Mouse (Mus musculus) G1E (cell line): ENCODE measurements around the gene Tmco4. TPM values are rescaled to one million over a fixed set of nuclear protein-coding genes. Genes with fewer than 3 reads are reported as not detected.

Experiments used
- ATAC-seq: 2 replicates; pipeline ENCODE4 v1.8.0; 2016; ENCODE audit warnings: mild to moderate bottlenecking; ENCODE audit not compliant: insufficient number of reproducible peaks, poor library complexity, low FRiP score, severe bottlenecking; ENCODE audit errors: extremely low read depth
- DNase-seq: peaks from one replicate; pipeline ENCODE4 v3.0.0; 2012; ENCODE audit warnings: low spot score
- H3K27me3 ChIP-seq: 2 replicates; pipeline ENCODE4 v1.6.1; 2012; ENCODE audit warnings: mild to moderate bottlenecking, low read length, inconsistent platforms; ENCODE audit not compliant: insufficient read depth
- H3K36me3 ChIP-seq: replicated peaks from 2 replicates; pipeline ENCODE3; 2012; ENCODE audit warnings: mild to moderate bottlenecking, inconsistent platforms
- H3K4me1 ChIP-seq: 2 replicates; pipeline ENCODE4 v1.6.1; 2012; ENCODE audit warnings: low read depth, low read length, inconsistent platforms, mixed read lengths; ENCODE audit not compliant: insufficient read depth
- H3K4me3 ChIP-seq: 2 replicates; pipeline ENCODE4 v1.5.1; 2012; ENCODE audit warnings: low read depth, mild to moderate bottlenecking, inconsistent platforms, low read length, moderate library complexity, mixed read lengths
- H3K9me3 ChIP-seq: replicated peaks from 2 replicates; pipeline ENCODE4 v1.6.1; 2012; ENCODE audit warnings: inconsistent platforms
- CTCF ChIP-seq: IDR thresholded peaks from 2 replicates; pipeline ENCODE4 v1.5.1; 2012; ENCODE audit warnings: low read depth, low read length, inconsistent platforms, mixed read lengths
- GATA1 ChIP-seq: IDR thresholded peaks from 2 replicates; pipeline ENCODE4 v1.6.1; 2012; ENCODE audit warnings: borderline replicate concordance, low read length, inconsistent platforms, mixed read lengths
- GATA2 ChIP-seq: IDR thresholded peaks from 2 replicates; pipeline ENCODE4 v1.6.1; 2012; ENCODE audit warnings: low read depth, low read length, inconsistent platforms, borderline replicate concordance
- POLR2AphosphoS5 ChIP-seq: IDR thresholded peaks from 2 replicates; pipeline ENCODE4 v1.6.1; 2012; ENCODE audit warnings: low read depth, low read length, inconsistent platforms; ENCODE audit not compliant: insufficient replicate concordance
- TAL1 ChIP-seq: conservative IDR thresholded peaks from 2 replicates; pipeline ENCODE4 v1.6.1; 2012; ENCODE audit warnings: low read depth, low read length, inconsistent platforms, mixed read lengths
- polyA plus RNA-seq: library from polyadenylated mRNA; stranded (reverse); fragments of >175 nt; gene quantifications from 2 replicates; pipeline ENCODE4 v1.2.3, GENCODE M21; 2012
- total RNA-seq, 2 experiments: library from RNA; stranded (forward) in 1 of 2; stranded (reverse) in 1 of 2; fragments of 200-1000 nt in 1 of 2; fragments of >200 nt in 1 of 2; fragmentation: Nextera tagmentation in 1 of 2; gene quantifications; 2 replicates each; pipeline ENCODE4 v1.2.3; 2014 to 2017

Gene Tmco4
- total and polyA plus RNA-seq, 3 experiments = 11.6 to 19.8 (median 16.5) TPM

DNA sequence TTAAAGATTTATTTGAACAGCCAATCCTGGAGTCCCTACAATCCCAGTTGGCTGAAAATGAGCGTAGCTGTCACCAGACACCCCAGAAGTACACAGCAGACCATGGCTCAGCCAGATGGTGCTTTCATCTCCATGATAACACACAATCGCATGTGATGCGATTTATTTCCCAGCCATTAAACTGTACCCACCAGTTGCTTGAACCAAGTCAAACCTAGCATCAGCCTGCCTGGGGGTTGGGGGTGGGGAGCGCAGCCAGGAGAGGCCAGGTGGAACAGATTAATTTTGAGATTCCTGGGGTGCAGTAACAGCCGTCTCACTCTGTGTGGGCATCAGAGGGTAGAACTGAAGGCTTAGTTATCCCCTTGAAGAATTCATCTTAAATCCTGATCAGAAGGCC is 73.7 kb downstream of the Tmco4 start:
- Histone ChIP-seq H3K36me3 (peaks cover 77% of the 10 kb centered on the region), H3K4me3 (no peak overlapping the region), H3K27me3 (no peaks in the 10 kb centered on the region), H3K9me3 (peaks cover 4% of the 10 kb centered on the region), H3K4me1 (peaks cover 2% of the 10 kb centered on the region; the same call in 1 of the 2 replicates)
- TF ChIP-seq GATA1 (no peak), CTCF (no peak), POLR2AphosphoS5 (no peak), GATA2 (no peak), TAL1 (no peak)
- ATAC-seq (no peak), DNase-seq (no peak)

DNA sequence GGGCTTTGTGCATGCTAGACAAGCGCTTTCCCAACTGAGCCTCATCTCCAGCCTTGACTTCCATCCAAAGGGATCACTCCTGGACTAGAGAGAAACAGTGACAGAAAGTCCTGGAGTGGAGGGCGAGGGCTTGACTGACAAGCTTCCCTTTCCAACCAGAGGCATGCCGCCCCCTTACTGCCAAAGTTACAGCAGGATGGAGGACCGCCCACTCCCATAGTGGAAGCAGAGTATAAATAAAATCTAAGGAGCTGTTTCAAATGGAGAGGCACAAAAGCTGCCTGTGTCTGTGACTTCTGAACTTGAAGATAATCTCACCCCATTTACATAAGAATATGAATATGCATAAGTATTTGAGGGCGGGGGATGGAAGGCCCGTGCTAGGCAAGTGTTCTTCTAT is 75.8 kb downstream of the Tmco4 start:
- Histone ChIP-seq H3K9me3 (peaks cover 4% of the 10 kb centered on the region), H3K4me1 (peaks cover 2% of the 10 kb centered on the region; the same call in 1 of the 2 replicates), H3K36me3 (peaks cover 88% of the 10 kb centered on the region), H3K27me3 (no peaks in the 10 kb centered on the region), H3K4me3 (no peak overlapping the region)
- DNase-seq (no peak), ATAC-seq (no peak)
- TF ChIP-seq GATA1 (no peak), GATA2 (no peak), POLR2AphosphoS5 (no peak)

DNA sequence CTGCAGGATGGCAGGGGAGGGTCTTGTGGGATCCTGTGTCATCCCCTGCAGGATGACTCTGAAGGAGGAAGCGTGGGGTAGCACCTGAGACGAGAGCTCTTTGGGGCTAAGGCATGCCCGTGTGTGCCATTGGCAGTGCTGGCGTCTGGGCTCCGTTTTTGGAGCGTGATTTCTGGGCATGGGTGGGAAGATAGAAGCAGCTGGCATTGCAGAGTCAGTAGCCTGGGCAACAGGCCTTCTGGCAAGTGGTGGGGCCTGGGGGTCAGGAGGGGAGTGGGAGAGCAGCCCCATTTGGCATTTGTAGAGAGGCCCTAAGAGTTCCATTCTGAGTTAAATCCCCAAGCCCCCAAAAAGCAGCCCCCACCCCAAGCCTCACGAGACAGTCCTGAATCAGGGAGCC is 80.1 kb downstream of the Tmco4 start:
- Histone ChIP-seq H3K36me3 (peaks cover 83% of the 10 kb centered on the region), H3K9me3 (no peaks in the 10 kb centered on the region), H3K27me3 (no peaks in the 10 kb centered on the region), H3K4me3 (no peak overlapping the region), H3K4me1 (no peaks in the 10 kb centered on the region)
- no peak for TF ChIP-seq POLR2AphosphoS5
- no peak for TF ChIP-seq GATA2
- no peak for TF ChIP-seq CTCF
- no peak for TF ChIP-seq TAL1
- TF ChIP-seq GATA1 = no peak
- no peak for ATAC-seq
- no peak for DNase-seq

DNA sequence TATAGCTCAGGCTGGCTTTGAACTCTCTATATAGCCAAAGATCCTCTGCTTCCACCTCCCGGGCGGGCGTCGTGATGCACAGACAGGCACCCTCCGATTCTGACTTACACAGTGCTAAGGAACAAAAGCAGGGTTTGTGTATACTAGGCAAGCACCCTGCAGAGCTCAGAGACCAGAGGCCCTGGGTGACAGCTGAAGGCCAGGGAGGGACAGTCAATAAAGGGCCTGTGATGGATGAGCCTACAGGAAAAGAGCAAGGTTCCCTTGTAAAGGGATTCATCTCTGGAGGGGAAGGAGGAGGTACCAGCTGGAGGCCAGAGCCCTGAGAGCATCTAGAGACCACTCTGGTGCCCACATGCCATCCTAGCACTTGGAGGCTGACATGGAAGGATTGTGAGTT is 80.7 kb downstream of the Tmco4 start:
- no peak for ATAC-seq
- peaks cover 83% of the 10 kb centered on the region for H3K36me3 ChIP-seq
- TF ChIP-seq GATA1 = no peak

DNA sequence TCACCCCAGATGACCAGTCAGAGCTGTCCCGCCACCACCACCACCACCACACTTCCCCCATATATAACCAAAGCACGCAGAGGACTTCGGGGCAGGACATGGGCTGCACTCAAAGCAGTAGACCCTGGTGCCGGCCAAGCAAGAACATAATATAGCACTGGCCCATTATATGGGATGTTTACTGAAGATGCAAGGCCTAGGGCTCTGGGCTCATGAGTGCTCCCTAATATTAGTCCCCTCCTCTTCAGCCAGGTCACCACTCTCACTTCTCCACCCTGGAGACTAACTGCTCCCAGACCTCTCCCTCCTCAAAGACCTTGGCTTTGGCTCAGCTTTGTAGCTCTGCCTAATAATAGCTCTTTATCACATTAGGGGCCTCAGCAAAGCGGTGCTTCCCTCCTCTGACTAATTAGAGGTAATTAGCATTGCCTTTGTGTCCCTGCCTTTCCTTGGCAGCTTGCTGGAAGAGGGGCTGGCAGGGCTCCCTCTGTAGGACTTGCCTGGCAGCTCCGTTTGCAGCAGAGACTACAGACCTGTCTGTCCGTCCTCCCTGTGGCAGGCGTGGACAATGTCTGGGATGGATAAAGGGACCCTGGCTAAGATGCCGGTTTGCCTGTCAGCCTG is 81.7 kb downstream of the Tmco4 start:
- Histone ChIP-seq H3K4me1 (no peaks in the 10 kb centered on the region), H3K27me3 (no peaks in the 10 kb centered on the region), H3K36me3 (peaks cover 86% of the 10 kb centered on the region), H3K9me3 (no peaks in the 10 kb centered on the region), H3K4me3 (no peak overlapping the region)
- TF ChIP-seq GATA1 (no peak), GATA2 (no peak), POLR2AphosphoS5 (no peak), TAL1 (no peak), CTCF (no peak)
- DNase-seq = no peak
- no peak for ATAC-seq

More for the DNA sequence above, 80.7 kb downstream of the Tmco4 start:
- H3K9me3 ChIP-seq = no peaks in the 10 kb centered on the region
- H3K4me3 ChIP-seq = no peak overlapping the region
- no peak for DNase-seq
- no peaks in the 10 kb centered on the region for H3K27me3 ChIP-seq
- H3K4me1 ChIP-seq = no peaks in the 10 kb centered on the region

DNA sequence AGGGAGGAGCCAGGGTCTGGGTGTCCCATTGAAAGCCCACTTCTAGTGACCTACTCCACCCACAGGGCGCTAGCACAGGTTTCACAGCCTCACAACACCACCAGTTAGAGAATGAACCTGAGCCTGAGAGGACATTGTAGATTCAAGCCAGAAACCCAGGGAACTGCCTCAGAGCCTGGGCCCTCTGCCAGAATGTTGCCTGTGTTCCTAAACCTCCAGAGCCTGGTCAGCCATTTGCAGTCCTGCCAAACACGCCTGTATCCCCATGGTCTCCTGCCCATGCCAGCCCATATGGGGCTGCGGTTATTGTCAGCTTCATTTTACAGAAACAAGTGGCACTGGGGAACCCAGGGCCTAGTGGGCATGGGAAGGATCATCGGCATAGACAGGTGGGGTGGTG is 82.6 kb downstream of the Tmco4 start:
- Histone ChIP-seq H3K4me1 (no peaks in the 10 kb centered on the region), H3K27me3 (no peaks in the 10 kb centered on the region), H3K36me3 (peaks cover 85% of the 10 kb centered on the region), H3K9me3 (no peaks in the 10 kb centered on the region), H3K4me3 (no peak overlapping the region)
- TF ChIP-seq CTCF (no peak), GATA2 (no peak)
- DNase-seq (no peak), ATAC-seq (no peak)

DNA sequence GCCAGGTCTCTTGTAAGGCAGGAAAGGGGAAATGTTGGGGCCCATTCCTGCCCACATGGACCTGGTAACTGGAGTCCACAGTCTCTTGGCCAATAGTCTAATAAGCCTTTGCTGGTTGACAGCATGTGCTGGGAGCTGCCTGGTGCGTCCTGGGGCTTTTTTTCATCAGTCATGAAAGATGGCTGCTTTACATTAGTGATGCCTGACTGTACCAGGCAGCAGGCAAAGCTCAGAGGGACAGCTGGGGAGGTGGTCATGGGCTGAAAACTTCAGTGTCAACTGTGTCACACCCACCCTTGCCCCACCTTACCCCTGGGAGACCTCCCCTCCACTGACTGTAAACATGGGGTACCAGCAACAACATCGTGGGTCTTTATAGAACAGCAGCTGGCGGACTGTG is 83.1 kb downstream of the Tmco4 start:
- no peak overlapping the region for H3K4me3 ChIP-seq
- no peaks in the 10 kb centered on the region for H3K4me1 ChIP-seq
- H3K27me3 ChIP-seq = no peaks in the 10 kb centered on the region
- ATAC-seq (no peak), DNase-seq (no peak)
- peaks cover 80% of the 10 kb centered on the region for H3K36me3 ChIP-seq
- H3K9me3 ChIP-seq = no peaks in the 10 kb centered on the region
- TF ChIP-seq GATA1 (no peak), TAL1 (no peak), POLR2AphosphoS5 (no peak), CTCF (no peak), GATA2 (no peak)
